In genomic region chr2:30807648-30808295, GRCm38 (mm10) we compare ENCODE assay signal across 1 mouse cellular context.
TF ChIP-seq lines count a peak whose summit lies in the region.

Gene Ntmt1 (plus strand): TSS chr2:30807826.

TF ChIP-seq in CH12.LX, 34 proteins besides CTCF, POLR2A, EP300 and RAD21 (continued from another document):
- TF ChIP-seq USF2 (conservative IDR thresholded peaks at IDR 0.05; ENCODE audit: low read depth, low read length): no peak
- TF ChIP-seq CHD2 (IDR thresholded peaks at IDR 0.05; ENCODE audit: low read length): peak; percentile 61; the same call in 1 of the 2 replicates
- peak; percentile 38 for TF ChIP-seq SIN3A (IDR thresholded peaks at IDR 0.05; ENCODE audit: low read length)
- TF ChIP-seq UBTF (IDR thresholded peaks at IDR 0.05; ENCODE audit: low read depth, low read length): peak; percentile 61; the same call in 1 of the 2 replicates
- TF ChIP-seq RCOR1 (conservative IDR thresholded peaks at IDR 0.05; ENCODE audit: low read depth, low read length): no peak
